Mouse (Mus musculus): ENCODE data around the gene Hist2h2aa2. TPM values are rescaled to one million over a fixed set of nuclear protein-coding genes. Genes with fewer than 3 reads are reported as not detected.
"Not testable (repeated sequence)": the region's sequence is repeated elsewhere in the genome, so short reads cannot be mapped to it uniquely, and the experiment has no call there.

Gene Hist2h2aa2
- polyA plus RNA-seq, 1 experiment = not detected

DNA sequence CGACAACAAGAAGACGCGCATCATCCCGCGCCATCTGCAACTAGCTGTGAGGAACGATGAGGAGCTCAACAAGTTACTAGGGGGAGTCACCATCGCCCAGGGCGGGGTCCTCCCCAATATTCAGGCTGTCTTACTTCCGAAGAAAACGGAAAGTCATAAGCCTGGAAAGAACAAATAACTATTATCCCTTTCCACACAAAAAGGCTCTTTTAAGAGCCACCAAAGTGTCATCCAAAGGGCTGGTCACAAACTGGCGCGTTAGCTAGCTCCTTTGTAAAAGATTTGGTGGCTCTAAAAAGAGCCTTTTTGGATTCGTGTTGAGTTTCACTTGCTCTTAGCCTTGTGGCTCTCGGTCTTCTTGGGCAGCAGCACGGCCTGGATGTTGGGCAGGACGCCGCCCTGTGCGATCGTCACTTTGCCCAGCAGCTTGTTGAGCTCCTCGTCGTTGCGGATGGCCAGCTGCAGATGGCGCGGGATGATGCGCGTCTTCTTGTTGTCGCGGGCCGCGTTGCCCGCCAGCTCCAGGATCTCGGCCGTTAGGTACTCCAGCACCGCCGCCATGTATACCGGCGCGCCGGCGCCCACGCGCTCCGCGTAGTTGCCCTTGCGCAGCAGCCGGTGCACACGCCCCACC is 19.8 kb downstream of the Hist2h2aa2 start:
- H3K4me1 ChIP-seq (ENCODE audit: control insufficient read depth, insufficient read depth, low read length) = not testable (repeated sequence)
- WGBS = under 1% methylated on average over 34 of the region's 47 CpGs

DNA sequence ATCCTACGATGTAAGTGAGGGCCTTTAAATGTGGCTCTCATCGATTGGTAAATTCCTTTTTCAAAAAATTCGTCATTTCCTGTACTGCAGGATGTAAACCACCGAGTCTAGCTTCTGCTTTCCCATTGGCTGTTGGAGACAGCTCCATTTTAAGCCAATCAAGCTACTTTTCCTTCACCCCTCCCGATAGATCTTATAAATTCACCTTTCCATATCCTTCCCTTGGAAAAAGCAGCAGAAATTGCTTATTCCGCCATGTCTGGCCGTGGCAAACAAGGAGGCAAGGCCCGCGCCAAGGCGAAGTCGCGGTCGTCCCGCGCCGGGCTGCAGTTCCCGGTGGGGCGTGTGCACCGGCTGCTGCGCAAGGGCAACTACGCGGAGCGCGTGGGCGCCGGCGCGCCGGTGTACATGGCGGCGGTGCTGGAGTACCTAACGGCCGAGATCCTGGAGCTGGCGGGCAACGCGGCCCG is 20.4 kb downstream of the Hist2h2aa2 start, which contains the start of the genes Bola1 and Hist2h2ab:
Gene Bola1, minus strand, starts transcription at position 49 of the 470 bp plus-strand sequence.
Gene Hist2h2ab, plus strand, starts transcription at position 205 of the 470 bp plus-strand sequence.
- H3K4me1 ChIP-seq (ENCODE audit: control insufficient read depth, insufficient read depth, low read length) = peaks cover 5% of the 10 kb centered on the region
- H3K4me3 ChIP-seq (ENCODE audit: insufficient read depth, low read depth, low read length) = peak within 1 kb of the TSS; percentile 78
- under 1% methylated on average over 37 of the region's 37 CpGs for WGBS
- no peak for TF ChIP-seq CTCF (IDR thresholded peaks at IDR 0.05; ENCODE audit: insufficient read depth, low read depth, low read length)
- peak; percentile 76 for TF ChIP-seq POLR2A (IDR thresholded peaks at IDR 0.05; ENCODE audit: insufficient read depth, low read depth, low read length)
- H3K27ac ChIP-seq (ENCODE audit: insufficient read depth, low read depth, low read length) = peak within 1 kb of the TSS; percentile 98

More for the DNA sequence above, 19.8 kb downstream of the Hist2h2aa2 start:
- peak; percentile 36 for TF ChIP-seq POLR2A (IDR thresholded peaks at IDR 0.05; ENCODE audit: insufficient read depth, low read depth, low read length)
- Histone ChIP-seq H3K27ac (ENCODE audit: insufficient read depth, low read depth, low read length) (peak overlapping the region; percentile 98), H3K4me3 (ENCODE audit: insufficient read depth, low read depth, low read length) (peak overlapping the region; percentile 78)

GRCm38 (mm10) chr3:96219191-96219641 is 20.9 kb downstream of the Hist2h2aa2 start:
- H3K27ac ChIP-seq (ENCODE audit: insufficient read depth, low read depth, low read length) = peak overlapping the region; percentile 94
- TF ChIP-seq CTCF (IDR thresholded peaks at IDR 0.05; ENCODE audit: insufficient read depth, low read depth, low read length) (no peak), POLR2A (IDR thresholded peaks at IDR 0.05; ENCODE audit: insufficient read depth, low read depth, low read length) (no peak)
- peaks cover 3% of the 10 kb centered on the region for H3K4me1 ChIP-seq (ENCODE audit: control insufficient read depth, insufficient read depth, low read length)
- peak overlapping the region; percentile 44 for H3K4me3 ChIP-seq (ENCODE audit: insufficient read depth, low read depth, low read length)
- under 1% methylated on average over 12 of the region's 12 CpGs for WGBS

DNA sequence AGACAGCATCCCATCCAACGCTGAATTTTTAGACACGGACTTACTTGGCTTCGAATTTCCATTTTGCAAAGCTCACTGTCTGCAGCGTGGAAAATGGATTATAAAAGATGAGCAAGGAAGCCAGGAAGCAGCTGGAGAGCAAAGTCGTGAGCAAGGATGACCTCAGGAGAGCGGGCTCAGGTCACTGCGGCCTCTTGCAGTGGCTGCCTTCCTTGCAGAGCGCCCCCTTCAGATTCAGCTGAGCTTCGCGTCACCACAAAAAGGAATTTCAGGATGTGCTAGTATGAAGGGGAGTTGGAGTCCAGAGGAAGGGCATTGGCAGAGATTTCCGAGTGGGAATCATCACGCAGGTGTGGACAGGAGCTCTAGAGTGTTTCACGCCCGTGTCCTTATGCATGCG is 30.8 kb downstream of the Hist2h2aa2 start:
- H3K27ac ChIP-seq (ENCODE audit: insufficient read depth, low read depth, low read length) = no peak overlapping the region
- H3K4me1 ChIP-seq (ENCODE audit: control insufficient read depth, insufficient read depth, low read length) = no peaks in the 10 kb centered on the region
- 33% methylated on average over 15 of the region's 15 CpGs for WGBS
- TF ChIP-seq POLR2A (IDR thresholded peaks at IDR 0.05; ENCODE audit: insufficient read depth, low read depth, low read length) (no peak), CTCF (IDR thresholded peaks at IDR 0.05; ENCODE audit: insufficient read depth, low read depth, low read length) (no peak)
- H3K4me3 ChIP-seq (ENCODE audit: insufficient read depth, low read depth, low read length) = no peak overlapping the region

- no peak overlapping the region for H3K27ac ChIP-seq (ENCODE audit: insufficient read depth, low read depth, low read length)
- no peaks in the 10 kb centered on the region for H3K4me1 ChIP-seq (ENCODE audit: control insufficient read depth, insufficient read depth, low read length)
- no peak for TF ChIP-seq POLR2A (IDR thresholded peaks at IDR 0.05; ENCODE audit: insufficient read depth, low read depth, low read length)
- no peak for TF ChIP-seq CTCF (IDR thresholded peaks at IDR 0.05; ENCODE audit: insufficient read depth, low read depth, low read length)
- 80% methylated on average over 3 of the region's 3 CpGs for WGBS
- no peak overlapping the region for H3K4me3 ChIP-seq (ENCODE audit: insufficient read depth, low read depth, low read length)
These were observed 32.3 kb downstream of the Hist2h2aa2 start for GRCm38 (mm10) chr3:96207819-96208218.

- no peak overlapping the region for H3K27ac ChIP-seq (ENCODE audit: insufficient read depth, low read depth, low read length)
- H3K4me3 ChIP-seq (ENCODE audit: insufficient read depth, low read depth, low read length) = no peak overlapping the region
- TF ChIP-seq POLR2A (IDR thresholded peaks at IDR 0.05; ENCODE audit: insufficient read depth, low read depth, low read length) (no peak), CTCF (IDR thresholded peaks at IDR 0.05; ENCODE audit: insufficient read depth, low read depth, low read length) (no peak)
- peaks cover 5% of the 10 kb centered on the region for H3K4me1 ChIP-seq (ENCODE audit: control insufficient read depth, insufficient read depth, low read length)
- 76% methylated on average over 2 of the region's 2 CpGs for WGBS
These were observed 40.3 kb downstream of the Hist2h2aa2 start for GRCm38 (mm10) chr3:96199731-96200130.

- peaks cover 13% of the 10 kb centered on the region for H3K4me1 ChIP-seq (ENCODE audit: control insufficient read depth, insufficient read depth, low read length)
- not testable (repeated sequence) for H3K4me3 ChIP-seq (ENCODE audit: insufficient read depth, low read depth, low read length); H3K27ac ChIP-seq (ENCODE audit: insufficient read depth, low read depth, low read length)
- WGBS = 29% methylated on average over 8 of the region's 8 CpGs
These were observed 41.4 kb downstream of the Hist2h2aa2 start for GRCm38 (mm10) chr3:96198601-96199251.

- TF ChIP-seq POLR2A (IDR thresholded peaks at IDR 0.05; ENCODE audit: insufficient read depth, low read depth, low read length) (no peak), CTCF (IDR thresholded peaks at IDR 0.05; ENCODE audit: insufficient read depth, low read depth, low read length) (no peak)
- 8% methylated on average over 6 of the region's 6 CpGs for WGBS
- Histone ChIP-seq H3K4me1 (ENCODE audit: control insufficient read depth, insufficient read depth, low read length) (peaks cover 17% of the 10 kb centered on the region), H3K4me3 (ENCODE audit: insufficient read depth, low read depth, low read length) (no peak overlapping the region), H3K27ac (ENCODE audit: insufficient read depth, low read depth, low read length) (no peak overlapping the region)
These were observed 41.9 kb downstream of the Hist2h2aa2 start for GRCm38 (mm10) chr3:96198181-96198580.

- Histone ChIP-seq H3K4me3 (ENCODE audit: insufficient read depth, low read depth, low read length) (peak overlapping the region; percentile 79), H3K27ac (ENCODE audit: insufficient read depth, low read depth, low read length) (peak overlapping the region; percentile 99), H3K4me1 (ENCODE audit: control insufficient read depth, insufficient read depth, low read length) (peaks cover 24% of the 10 kb centered on the region)
- TF ChIP-seq CTCF (IDR thresholded peaks at IDR 0.05; ENCODE audit: insufficient read depth, low read depth, low read length) (no peak), POLR2A (IDR thresholded peaks at IDR 0.05; ENCODE audit: insufficient read depth, low read depth, low read length) (peak; percentile 82)
- WGBS = under 1% methylated on average over 50 of the region's 50 CpGs
These were observed 42.8 kb downstream of the Hist2h2aa2 start for GRCm38 (mm10) chr3:96197129-96197749.
